ENCODE assay signal across 8 mouse cellular contexts in the genomic region with DNA sequence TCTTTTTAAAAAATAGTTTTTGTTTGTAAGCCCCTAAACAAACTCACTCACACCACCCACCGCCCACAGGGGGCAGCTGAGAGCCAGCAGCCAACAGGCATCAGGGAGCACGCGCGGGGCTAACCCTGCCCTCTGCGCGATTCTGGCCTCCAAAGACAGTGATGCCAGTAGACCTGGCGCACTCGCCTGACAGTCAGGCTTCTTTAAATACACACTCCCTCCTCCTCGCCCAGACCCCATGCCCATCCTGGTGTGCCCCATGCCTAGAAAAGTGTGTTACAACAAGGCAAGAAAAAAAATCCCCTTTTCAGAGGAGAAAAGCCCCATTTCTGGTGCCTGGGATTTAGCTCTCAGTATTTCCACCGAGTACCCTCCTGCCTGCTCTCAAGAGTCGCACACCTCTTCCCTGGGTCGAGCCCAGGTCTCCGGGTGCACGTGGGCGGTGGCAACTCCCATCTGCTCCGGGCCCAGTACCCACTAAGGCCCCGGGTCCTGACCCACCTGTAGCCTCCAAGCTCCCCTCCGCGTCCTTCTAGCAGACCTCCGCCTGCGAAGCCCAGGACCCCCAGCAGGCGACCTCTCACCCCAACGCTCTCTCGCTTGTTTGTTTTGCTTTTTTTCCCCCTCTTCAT. TPM values are rescaled to one million over a fixed set of nuclear protein-coding genes. Genes with fewer than 3 reads are reported as not detected.
DNase-seq lines count a peak whose midpoint lies in the region; ATAC-seq and TF ChIP-seq lines count a peak whose summit lies in the region.

No protein-coding gene starts in this region.

- no peaks in the 10 kb centered on the region; the same call in 1 of the 2 replicates for H3K4me1 ChIP-seq in intestine, embryonic 16.5 days (ENCODE audit: control insufficient read depth, insufficient read depth, low read length)
- peaks cover 14% of the 10 kb centered on the region for H3K4me1 ChIP-seq in liver, embryonic 15.5 days (replicated peaks)
- peaks cover 3% of the 10 kb centered on the region; the same call in 1 of the 2 replicates for H3K4me1 ChIP-seq in stomach, postnatal 0 days (replicated peaks; ENCODE audit: control insufficient read depth, insufficient read depth)

- peak; percentile 69 for TF ChIP-seq CTCF in stomach, postnatal 0 days (IDR thresholded peaks at IDR 0.05; ENCODE audit: low read depth)

- peak; percentile 59 for ATAC-seq in intestine, embryonic 16.5 days
- no peak; the same call in 1 of the 2 replicates for ATAC-seq in liver, embryonic 15.5 days (ENCODE audit: insufficient read depth)
- ATAC-seq in stomach, postnatal 0 days (ENCODE audit: low FRiP score, low TSS enrichment): peak; percentile 56

- no peaks in the 10 kb centered on the region for H3K9me3 ChIP-seq in intestine, embryonic 16.5 days (ENCODE audit: control insufficient read depth, low read length)
- no peaks in the 10 kb centered on the region for H3K9me3 ChIP-seq in liver, embryonic 15.5 days (replicated peaks)
- H3K9me3 ChIP-seq in stomach, postnatal 0 days (ENCODE audit: control insufficient read depth, low read length): no peaks in the 10 kb centered on the region

- no peak overlapping the region for H3K27ac ChIP-seq in intestine, embryonic 16.5 days (ENCODE audit: low read length)
- no peak overlapping the region for H3K27ac ChIP-seq in liver, embryonic 15.5 days (replicated peaks)
- no peak overlapping the region for H3K27ac ChIP-seq in stomach, postnatal 0 days (replicated peaks)

- H3K27me3 ChIP-seq in intestine, embryonic 16.5 days (replicated peaks; ENCODE audit: control insufficient read depth, insufficient read depth, low read length): peaks cover 18% of the 10 kb centered on the region
- peaks cover 50% of the 10 kb centered on the region for H3K27me3 ChIP-seq in liver, embryonic 15.5 days
- peaks cover 3% of the 10 kb centered on the region; the same call in 1 of the 2 replicates for H3K27me3 ChIP-seq in stomach, postnatal 0 days (ENCODE audit: control insufficient read depth, insufficient read depth, low read length)

- no peaks in the 10 kb centered on the region for H3K36me3 ChIP-seq in intestine, embryonic 16.5 days (ENCODE audit: control insufficient read depth, insufficient read depth, low read length)
- no peaks in the 10 kb centered on the region for H3K36me3 ChIP-seq in liver, embryonic 15.5 days (replicated peaks)
- no peaks in the 10 kb centered on the region for H3K36me3 ChIP-seq in stomach, postnatal 0 days (ENCODE audit: control insufficient read depth, insufficient read depth, low read length)

- H3K4me3 ChIP-seq in intestine, embryonic 16.5 days (ENCODE audit: low read length): peak overlapping the region; percentile 64
- peak overlapping the region; percentile 59 for H3K4me3 ChIP-seq in liver, embryonic 15.5 days (replicated peaks)
- H3K4me3 ChIP-seq in stomach, postnatal 0 days (ENCODE audit: low read depth, low read length): peak overlapping the region; percentile 62

- peak overlapping the region; percentile 73 for H3K9ac ChIP-seq in intestine, embryonic 16.5 days (ENCODE audit: low read depth, low read length)
- H3K9ac ChIP-seq in liver, embryonic 15.5 days: peak overlapping the region; percentile 47; the same call in 1 of the 2 replicates
- H3K9ac ChIP-seq in stomach, postnatal 0 days (ENCODE audit: low read length): peak overlapping the region; percentile 65

- peak; percentile 53 to 68 for DNase-seq in right cerebral cortex, postnatal 10 days (ENCODE audit: low spot score in 2 of 2)
- no peak for DNase-seq in right cerebral cortex, adult 18-20 months
- DNase-seq in embryo, embryonic 9.5 days (ENCODE audit: extremely low spot score): peak; percentile 77
- DNase-seq in heart, adult 18-20 months: peak; percentile 84 to 89
- DNase-seq in naive thymus-derived CD4-positive, alpha-beta T cell, adult 2 months (ENCODE audit: low read depth): peak; percentile 83
- DNase-seq in stomach, postnatal 0 days (ENCODE audit: low spot score): peak; percentile 39

- peak overlapping the region; percentile 95 for H3K4me2 ChIP-seq in intestine, embryonic 16.5 days (ENCODE audit: low read depth, low read length)
- H3K4me2 ChIP-seq in liver, embryonic 15.5 days: peak overlapping the region; percentile 78
- H3K4me2 ChIP-seq in stomach, postnatal 0 days (replicated peaks; ENCODE audit: low read depth): peak overlapping the region; percentile 88

- TF ChIP-seq EP300 in stomach, postnatal 0 days (optimal IDR thresholded peaks at IDR 0.05): no peak

- WGBS in intestine, embryonic 16.5 days: 3% methylated on average over 24 of the region's 24 CpGs
- WGBS in liver, embryonic 15.5 days (ENCODE audit: insufficient replicate concordance): under 1% methylated on average over 24 of the region's 24 CpGs
- 3% methylated on average over 24 of the region's 24 CpGs for WGBS in stomach, postnatal 0 days

RNA-seq across cellular contexts. Expression of gene Rftn1, which starts 1.0 kb away (rescaled TPM):
- total RNA-seq in heart, adult 18-20 months (2021): 10 to 100 TPM; 52.1 to 53.3 TPM
- 9.0 and 9.3 TPM in 2 replicates for polyA plus RNA-seq in intestine, embryonic 16.5 days (2015; fragmentation: Nextera tagmentation; extraction: Ambion mirVana)
- polyA plus RNA-seq in liver, embryonic 15.5 days (2015; fragmentation: Nextera tagmentation; extraction: Ambion mirVana): 3.6 and 3.9 TPM in 2 replicates
- polyA plus RNA-seq in stomach, postnatal 0 days (2015; fragmentation: Nextera tagmentation; extraction: Ambion mirVana): 7.0 and 7.1 TPM in 2 replicates
